Mouse (Mus musculus): Measurements from ENCODE around the gene Faim.

Faim gene

DNA sequence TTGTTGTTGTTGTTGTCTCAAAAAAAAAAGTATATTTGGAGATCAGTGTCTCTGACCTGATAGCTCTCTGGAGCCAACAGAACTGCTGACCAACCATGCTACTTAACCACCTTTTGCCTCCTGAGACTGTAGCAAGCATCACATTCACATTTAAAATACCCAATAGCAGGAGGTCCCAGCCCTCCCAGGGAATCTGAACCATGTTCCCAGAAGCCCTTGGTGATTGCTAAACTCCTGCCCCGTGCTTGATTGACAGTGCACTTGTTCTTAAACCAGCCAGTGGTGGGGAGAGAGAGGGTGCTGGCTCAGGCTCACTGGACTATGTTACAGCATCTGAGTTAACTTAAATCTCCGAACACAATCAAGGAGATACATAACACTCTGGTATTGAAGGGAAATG, 11.3 kb upstream of the Faim start:
- no peak for DNase-seq (ENCODE audit: low spot score)

DNA sequence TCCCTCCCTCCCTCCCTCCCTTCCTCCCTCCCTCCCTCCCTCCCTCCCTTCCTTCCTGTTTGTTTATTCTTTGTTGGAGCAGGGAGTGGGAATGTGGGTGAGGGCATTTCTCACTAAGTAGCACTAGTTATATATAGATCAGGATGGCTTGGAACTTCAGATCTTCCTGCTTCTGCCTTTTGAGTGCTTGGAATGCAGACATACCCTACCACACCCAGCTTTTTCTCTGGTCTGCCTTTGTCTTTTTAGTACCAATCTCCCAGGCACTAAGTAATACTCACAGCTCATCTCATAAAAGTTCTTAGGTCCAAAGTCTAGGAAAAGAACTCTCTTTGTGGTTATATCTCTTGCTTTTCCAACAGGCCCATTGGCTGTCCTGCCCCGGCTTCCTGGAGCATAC, 10.1 kb upstream of the Faim start:
- no peak for DNase-seq (ENCODE audit: low spot score)

DNA sequence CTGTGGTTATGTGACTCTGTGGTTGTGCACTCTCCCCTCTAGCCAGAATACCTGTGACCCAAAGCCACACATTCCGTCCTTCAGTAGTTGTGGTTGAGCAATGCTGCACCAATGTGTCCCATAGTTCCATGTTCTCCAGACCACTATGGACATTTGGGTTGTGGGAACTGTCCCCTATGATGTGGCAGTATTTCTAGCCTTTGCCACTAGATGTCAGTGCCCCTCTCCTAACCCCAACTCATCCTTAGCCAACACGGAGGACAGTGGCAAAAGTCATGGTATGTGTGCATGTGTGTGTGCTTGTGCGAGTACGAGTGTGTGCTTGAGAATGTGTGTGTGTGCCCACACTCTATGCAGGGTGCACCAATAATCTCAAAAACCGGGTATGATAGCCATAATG, 9.7 kb upstream of the Faim start:
- DNase-seq (ENCODE audit: low spot score): no peak

DNA sequence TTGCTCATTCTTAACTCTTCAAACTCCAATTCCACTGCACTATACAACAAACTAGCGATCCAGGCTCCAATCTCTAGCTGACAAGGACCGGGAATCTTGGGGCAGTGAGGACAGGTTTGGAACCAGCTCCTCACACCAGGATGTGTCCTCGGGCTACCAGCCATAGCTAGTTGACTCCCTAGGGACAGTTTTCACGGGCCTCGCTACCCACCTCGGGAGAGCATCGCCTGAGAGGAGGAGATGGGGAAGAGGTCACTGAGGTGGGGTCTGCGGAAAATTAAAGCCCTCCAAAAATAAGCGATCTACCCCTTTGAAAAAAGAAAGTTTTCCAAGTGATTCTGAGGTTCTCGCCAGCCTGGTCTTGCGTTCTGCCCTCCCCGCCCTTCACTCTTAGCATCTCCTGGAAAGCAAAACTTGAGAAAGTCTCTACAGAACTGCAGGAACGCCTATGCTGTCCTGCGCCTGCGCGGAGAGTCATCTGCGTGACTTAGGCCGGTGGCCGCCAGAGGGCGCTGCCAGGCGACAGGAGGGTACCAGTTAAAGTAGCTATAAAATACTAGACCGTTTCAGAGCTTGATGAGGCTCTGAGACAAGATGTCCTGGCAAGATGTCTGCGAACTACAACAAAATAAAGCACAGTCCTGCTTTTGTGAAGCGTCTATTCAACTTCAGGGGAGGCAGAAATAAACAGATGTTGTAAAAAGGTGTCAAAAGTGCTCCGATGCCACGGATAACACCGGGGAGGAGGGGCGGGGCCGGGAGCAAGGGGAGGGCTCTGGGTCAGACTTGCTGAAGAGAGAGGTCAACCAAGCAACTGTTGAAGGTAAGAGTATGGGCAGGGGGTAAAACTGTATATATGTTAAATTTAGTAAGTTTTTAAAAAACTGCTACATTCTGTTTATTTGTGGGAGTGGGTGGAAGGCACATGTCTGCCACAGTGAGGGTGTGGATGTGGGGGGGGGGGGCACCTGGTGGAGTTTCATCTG, 6.4 kb upstream of the Faim start:
- peak; percentile 88 for DNase-seq (ENCODE audit: low spot score)

DNA sequence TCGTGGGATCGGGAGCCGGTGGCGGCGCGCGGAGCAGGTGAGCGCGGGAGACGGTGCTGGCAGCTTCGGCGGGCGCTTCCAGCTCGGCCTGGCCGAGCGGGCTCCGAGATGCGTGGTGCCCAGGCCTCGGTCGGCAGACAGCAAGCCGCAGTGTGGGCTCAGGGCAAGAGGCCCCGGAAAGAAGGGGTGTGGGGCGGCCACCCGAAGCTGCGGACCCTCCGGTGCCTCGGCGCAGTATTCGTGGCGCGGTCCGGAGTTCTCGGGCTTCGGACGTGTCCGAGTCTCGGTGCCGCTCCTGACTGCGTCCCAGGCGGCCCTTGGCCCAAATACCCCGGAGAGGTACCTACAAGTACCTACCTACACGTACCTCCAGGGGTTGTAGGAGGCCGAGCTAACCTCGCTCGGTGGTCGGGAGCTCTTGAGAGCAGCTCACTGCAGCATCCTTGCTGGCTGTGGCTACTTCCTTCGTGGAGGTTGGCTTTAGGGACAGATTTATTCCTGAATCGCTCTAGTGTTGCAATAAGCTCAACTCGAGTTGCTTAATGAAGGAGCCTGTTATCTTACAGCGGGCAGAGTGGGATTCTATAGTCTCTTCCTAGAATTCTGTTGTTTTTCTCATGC, 413 bp downstream of the Faim start:
- DNase-seq (ENCODE audit: low spot score): no peak

DNA sequence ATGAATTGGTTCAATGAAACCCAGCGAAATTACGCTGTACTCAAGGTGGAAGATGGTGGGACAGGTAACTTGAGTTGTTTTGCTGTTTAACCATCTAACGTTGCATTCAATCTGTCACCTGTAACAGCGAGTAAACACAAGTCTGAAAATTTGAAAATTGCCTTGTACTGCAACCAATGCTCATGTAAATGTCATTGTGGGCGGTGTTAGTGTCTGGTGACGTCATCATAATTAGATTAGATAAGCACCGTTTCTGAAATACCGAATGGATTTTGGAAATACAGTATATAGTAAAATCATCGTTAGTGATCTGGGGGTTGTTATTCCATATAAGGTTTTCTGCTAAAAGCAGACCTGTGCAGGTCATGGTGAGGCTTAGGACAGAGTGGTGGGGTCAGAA, 958 bp downstream of the Faim start:
- no peak for DNase-seq (ENCODE audit: low spot score)

DNA sequence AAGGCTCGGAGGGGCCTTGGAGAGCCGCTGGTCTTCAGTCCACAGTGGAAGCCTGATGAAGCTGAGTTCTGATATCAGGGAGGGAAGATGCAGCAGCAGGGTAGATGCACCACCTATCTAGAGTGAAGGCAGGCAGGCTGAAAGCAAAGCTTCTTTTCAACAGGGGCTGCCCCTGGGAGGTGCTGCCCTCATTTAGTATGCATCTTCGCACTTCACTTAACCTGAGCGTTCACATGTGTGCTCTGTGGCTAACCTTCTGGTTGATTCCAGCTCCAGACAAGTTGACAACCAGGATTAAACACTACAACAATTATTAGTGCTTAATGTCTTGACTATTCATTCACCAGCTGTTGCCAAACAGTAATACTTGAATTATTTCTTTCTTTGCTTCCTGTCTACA, 7.9 kb downstream of the Faim start:
- no peak for DNase-seq (ENCODE audit: low spot score)

DNA sequence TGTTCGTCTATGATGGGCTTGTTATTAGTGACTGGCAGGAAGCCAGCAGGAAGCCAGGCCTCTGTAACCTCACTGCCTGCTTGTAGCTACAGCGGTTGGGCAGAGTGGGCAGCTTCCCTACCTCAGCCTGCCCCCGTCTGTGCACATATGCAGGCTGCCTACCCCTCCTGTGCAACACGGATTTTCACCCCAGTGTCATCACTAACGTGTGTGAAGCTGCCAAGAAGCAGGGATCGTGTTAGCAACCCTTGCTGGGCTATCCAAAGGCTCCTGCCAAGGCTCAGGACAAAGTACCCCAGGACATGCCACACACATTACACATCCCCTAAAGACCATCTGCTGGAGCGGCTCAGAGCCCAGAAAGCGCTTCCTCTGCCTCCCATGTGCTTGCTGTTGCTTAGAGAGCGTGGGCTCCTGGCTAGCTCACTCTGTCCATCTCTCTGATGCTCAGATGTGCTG, 13.7 kb downstream of the Faim start:
- DNase-seq (ENCODE audit: low spot score): no peak

DNA sequence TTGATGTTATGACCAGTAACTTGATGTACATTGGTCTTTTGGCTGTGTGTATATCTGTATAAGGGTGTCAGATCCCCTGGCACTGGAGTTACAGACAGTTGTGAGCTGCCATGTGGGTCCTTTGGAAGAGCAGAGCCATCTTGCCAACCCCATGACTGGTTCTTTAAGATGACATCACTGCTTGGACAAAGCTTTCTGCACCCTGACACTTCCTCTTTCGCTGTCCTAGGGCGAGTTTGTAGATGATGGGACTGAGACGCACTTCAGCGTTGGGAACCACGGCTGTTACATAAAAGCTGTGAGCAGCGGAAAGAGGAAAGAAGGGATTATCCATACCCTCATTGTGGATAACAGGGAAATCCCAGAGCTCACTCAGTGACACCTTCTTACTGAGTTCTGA, 15.2 kb downstream of the Faim start:
- no peak for DNase-seq (ENCODE audit: low spot score)

DNA sequence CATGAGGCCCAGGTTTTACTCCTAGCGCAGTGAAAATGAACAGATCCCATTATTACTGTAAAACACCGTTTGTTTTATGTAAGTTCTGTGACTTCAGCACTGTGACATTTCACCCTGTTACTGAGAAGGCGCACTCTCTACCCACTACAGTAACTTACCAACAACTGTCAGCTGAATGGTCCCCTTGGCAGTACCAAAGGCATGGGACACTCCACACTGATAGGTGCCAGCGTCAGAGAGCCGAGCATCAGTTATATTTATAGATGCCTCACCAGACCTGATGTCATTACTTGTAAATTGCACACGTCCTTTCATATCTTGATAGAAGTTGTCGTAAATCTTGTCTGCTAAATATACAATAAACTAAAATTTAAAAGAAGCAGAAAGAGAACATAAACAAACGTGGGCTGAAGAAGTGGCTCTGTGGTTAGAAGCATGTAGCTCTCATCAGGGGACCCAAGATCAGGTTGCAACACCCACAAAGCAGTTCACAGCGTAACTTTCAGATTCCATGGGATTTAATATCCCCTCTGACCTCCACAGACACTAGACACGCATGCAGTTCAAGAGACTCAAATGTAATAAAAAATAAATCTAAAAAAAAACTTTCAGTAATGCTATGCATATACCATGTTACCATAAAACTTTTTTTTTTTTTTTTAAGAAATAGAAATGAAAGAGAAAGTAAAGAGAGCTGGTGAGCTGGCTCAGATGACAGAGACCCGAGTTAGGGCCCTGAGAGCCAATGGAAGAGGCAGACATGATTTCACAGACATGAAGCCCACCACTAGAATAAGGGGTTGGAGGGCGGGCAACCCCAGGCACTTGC, 23.1 kb downstream of the Faim start:
- DNase-seq (ENCODE audit: low spot score): no peak

DNA sequence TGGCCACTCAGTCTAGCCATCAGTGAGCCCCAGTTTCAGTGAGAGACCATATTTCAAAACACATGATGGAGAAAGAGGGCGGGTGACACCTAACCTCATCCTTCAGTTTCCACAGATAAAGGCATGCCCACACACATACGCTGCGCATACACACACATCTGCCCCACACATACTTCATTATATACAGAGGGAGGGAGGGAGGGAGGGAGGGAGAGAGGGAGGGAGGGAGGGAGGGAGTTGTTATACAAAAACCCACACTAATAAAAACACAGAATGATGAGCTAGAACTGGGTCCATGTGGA, 23.7 kb downstream of the Faim start:
- no peak for DNase-seq (ENCODE audit: low spot score)

DNA sequence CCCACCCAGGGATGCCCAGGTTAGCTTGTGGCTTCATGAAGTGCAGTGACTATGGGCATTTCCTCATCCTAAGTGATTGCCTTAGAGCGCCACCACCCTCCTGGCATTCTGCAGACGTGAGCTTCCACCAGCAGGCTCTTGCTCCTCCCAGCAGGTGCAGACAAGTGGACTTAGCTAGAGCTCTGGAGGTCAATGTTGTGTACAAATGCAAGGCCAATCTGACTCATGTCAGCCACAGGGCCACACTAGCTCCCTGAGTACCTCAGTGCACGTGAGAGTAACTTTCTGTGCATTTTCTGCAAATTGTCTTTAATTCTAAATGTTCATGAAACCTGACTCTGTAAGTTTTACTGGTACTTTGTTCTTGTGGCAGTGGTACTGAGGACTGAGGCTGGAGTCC, 30.1 kb downstream of the Faim start:
- DNase-seq (ENCODE audit: low spot score): no peak

DNA sequence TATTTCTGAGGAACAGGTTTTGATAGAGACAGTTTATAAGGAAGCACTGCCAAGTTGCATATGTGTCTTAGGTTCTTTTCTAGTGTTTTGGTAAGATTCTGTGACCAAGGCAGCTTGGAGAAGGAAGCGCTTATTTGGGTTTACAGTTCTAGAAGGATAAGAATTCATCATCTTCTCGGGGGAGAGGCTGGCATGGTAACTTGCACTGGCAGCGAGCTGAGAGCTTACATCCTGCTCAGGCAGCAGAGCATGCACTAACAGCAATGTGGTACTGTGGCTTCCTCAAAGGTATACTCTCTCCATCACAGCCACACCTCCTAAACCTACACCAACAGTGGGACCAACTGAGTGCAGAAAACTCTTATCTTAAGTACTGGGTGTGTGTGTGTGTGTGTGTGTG, 30.6 kb downstream of the Faim start:
- DNase-seq (ENCODE audit: low spot score): no peak

DNA sequence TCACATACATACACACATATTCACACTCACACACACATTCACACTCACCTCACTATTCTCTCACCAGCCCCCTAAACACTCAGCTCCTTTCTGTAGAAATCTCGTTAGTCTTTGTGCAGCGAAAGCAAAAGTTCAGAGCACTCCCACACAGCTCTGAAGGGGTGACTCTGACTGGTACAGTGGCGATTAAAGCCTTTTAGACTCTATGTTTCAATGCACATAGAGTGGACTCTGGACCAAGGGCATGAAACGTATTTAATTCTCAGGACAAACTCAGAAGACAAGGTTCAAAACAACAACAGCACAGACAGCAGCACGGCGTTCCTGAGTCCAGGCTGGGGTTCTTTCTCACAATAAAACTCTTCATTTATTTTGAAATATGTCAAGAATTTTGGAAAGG, 31.5 kb downstream of the Faim start:
- DNase-seq (ENCODE audit: low spot score): no peak

DNA sequence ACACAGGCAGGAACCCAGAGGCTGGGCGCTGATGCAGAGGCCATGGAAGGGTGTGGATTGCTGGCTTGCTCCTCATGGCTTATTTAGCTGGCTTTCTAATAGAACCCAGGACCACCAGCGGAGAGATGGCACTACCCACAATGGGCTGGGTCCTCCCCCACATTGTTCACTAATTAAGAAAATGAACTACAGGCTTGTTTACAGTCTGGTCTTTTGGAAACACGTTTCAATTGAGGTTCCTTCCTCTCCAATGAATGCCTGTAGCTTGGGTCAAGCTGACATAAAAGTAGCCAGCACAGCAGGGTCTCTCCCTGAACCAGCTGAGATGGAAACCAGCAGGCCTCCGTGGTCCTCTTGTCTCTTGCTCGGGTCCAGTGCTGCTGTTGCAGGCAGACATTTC, 35.0 kb downstream of the Faim start:
- DNase-seq (ENCODE audit: low spot score): no peak

DNA sequence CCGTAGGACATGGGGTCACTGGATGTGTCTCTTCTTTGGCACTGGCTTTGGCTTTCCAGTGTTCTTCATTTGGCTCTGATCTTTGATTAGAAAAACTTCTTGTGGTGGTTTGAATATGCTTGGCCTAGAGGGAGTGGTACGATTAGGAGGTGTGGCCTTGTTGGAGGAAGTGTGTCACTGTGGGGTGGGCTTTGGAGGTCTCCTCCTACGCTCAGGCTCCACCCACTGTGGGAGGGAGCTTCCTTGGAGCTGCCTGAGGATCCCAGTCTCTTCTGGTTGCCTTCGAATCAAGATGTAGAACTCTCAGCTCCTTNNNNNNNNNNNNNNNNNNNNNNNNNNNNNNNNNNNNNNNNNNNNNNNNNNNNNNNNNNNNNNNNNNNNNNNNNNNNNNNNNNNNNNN, 35.6 kb downstream of the Faim start:
- DNase-seq (ENCODE audit: low spot score): no peak

DNA sequence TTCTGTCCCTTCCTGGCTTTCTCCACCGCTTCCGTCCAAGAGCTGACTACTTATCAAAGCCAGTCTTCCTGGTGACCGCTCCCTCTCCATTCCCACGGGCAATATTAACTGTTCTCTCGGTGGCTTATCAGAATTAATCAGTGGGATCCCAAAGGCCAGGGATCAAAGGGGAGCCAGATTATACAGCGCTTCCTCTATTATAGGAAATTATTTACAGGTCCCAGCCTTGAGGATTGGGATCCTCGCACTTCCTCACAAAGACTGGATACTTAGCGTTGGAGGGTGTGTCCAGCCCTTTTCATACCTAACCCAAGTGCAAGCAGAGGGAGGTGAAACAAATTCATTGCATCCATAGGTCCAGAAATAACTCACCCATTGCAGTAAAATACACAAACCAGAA, 45.9 kb downstream of the Faim start:
- DNase-seq (ENCODE audit: low spot score): no peak

DNA sequence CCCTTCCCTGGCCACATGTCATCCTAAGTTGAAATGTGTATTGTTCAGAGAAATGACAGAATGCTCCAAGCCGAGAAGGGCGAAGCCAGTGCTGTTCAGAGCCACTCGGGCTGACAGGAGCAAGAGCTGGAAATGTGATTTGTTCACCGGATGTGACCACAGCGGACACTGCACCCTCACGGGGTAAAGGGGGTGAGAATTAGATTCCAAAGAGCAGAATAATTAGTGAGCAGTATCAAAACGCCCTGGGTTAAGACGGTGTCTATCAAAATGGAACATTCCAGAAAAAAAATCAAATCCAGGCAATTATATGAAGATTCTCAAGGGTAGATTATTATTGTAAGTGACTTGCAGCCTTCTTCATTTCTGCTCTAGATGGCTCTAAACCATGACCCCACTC, 47.9 kb downstream of the Faim start:
- DNase-seq (ENCODE audit: low spot score): no peak

DNA sequence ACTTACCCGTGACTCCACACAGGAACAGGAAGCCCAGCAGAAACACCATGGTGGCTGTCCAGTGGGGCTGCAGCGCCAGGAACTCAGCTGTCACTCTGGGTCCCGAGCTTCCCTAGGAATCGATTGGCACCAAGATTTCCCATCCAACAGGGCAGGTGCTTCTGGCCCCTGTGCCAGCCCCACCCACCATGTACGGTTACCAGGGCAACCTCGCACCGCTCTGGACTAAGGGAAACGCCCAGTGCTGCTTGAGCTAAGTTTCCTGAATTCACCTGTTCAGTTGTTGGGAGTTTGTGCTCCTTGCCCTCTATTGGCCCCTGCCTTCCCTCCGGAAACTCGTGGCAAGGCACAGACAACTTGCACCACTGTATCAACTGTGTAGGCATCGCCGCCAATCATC, 49.4 kb downstream of the Faim start, which contains the start of gene Gm1123:
Gene Gm1123 (minus strand): TSS at position 141 of the 400 bp plus-strand sequence.
- DNase-seq (ENCODE audit: low spot score): no peak

DNA sequence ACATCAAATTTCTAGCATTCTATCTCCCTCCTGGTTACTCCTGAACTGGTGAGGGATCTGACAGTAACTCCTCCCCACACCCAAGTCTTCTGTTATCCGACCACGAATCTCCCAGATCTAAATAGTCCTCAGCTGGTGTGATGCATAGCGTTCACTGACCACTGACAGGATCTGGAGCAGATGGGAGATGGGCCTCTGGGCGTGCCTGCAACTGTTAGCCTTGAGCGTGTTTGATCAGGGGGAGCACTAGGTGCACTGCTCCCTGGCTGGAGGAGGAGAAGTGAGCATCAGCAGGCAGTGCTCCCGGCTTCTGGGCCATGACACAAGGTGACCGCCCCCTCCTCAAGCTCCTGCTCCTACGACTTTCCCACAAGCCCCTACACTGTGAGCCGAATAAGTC, 55.8 kb downstream of the Faim start:
- DNase-seq (ENCODE audit: low spot score): no peak

DNA sequence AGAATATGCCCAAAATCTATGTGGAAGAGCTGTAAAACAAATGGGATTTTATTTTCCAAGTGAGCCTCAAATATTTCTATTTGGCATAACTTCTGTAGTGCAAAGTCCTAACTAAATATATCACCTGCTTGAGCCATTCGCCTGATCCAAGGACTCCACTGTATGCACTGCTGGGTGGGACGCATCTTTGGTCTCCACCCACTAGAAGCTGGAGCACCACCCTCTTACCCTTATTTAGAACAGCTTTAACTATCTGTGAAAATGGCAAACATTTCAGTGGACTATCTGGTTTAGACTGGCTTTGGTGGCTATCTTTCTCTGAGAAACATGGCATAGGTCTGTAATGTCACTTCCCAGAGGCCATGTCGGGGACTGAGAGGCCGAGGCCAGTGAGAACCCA, 56.5 kb downstream of the Faim start:
- no peak for DNase-seq (ENCODE audit: low spot score)

DNA sequence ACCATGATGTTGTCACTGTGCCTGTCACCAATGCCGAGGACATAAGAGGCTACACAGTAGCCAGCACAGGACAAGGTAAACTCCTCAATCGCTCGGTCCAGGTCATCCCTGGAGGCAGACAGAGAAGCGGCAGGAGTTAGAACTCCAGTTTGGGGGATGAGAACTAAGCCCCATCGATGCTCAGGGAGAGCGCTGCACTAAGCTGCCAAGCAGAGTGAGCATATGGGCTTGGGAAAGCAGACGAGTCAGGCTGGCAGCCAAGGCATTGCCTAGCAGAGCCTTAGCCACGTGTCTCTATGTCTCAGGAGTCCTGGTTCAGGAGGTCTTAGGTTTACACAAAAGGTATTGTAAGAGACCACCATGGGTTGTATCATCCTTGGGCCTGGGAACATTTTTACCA, 58.6 kb downstream of the Faim start:
- DNase-seq (ENCODE audit: low spot score): no peak

DNA sequence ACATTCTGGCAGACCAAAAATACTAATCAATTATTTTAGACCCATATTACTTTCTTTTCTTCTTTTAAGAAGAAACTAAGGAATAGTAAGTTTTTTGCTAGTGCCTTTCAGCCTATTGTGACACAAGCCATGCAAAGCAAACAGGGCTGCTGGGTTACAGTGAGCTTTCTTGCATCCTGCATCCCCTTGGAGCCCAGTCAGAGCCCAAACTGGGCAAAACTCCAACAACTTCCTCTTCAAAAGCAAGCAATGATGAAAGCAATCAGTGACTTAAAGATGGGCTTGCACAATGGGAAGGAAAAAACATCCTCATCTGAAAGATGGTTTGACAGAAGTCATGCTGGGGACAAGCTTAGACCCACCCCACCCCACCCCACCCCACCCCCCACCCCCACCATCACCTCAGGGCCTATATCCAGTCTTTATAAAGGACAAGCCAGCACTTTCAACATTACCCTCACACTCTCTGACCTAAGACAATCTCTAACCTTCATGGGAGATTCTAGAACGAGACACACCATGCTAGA, 62.6 kb downstream of the Faim start:
- DNase-seq (ENCODE audit: low spot score): peak; percentile 59
